Mouse (Mus musculus): Measurements from ENCODE around the gene Frmd4b.

GRCm38 (mm10) chr6:97612861-97613260, 4.5 kb downstream of the Frmd4b start:
- no peak for TF ChIP-seq CTCF (IDR thresholded peaks at IDR 0.05; ENCODE audit: control insufficient read depth, insufficient read depth, insufficient replicate concordance, low read depth, low read length)
- no peak for TF ChIP-seq POLR2A (IDR thresholded peaks at IDR 0.05; ENCODE audit: control insufficient read depth, low read depth, low read length)
